Mouse (Mus musculus) CH12.LX (cell line): ENCODE measurements around the gene Hltf. TPM values are rescaled to one million over a fixed set of nuclear protein-coding genes. Genes with fewer than 3 reads are reported as not detected.
A peak's percentile ranks its signal among the peaks of the same experiment; 100 is the strongest.

Source experiments
- DNase-seq: peaks from one replicate; pipeline ENCODE4 v3.0.0-alpha.2; 2013; ENCODE audit errors: extremely low read depth
- H3K27ac ChIP-seq: 2 replicates; pipeline ENCODE4 v1.5.1; 2012; ENCODE audit warnings: low read depth, mild to moderate bottlenecking, control low read depth, moderate library complexity; ENCODE audit not compliant: insufficient read depth
- H3K27me3 ChIP-seq: replicated peaks from 2 replicates; pipeline ENCODE3; 2012; ENCODE audit warnings: inconsistent platforms
- H3K36me3 ChIP-seq, 2 experiments: replicated peaks in 1 of 2; 2 replicates each; pipeline versions ENCODE3 to v1.6.1; 2012; ENCODE audit warnings: inconsistent platforms in 1 of 2, low read length in 1 of 2, mild to moderate bottlenecking in 1 of 2, mixed read lengths in 1 of 2, moderate library complexity in 1 of 2; ENCODE audit not compliant: control insufficient read depth in 1 of 2, insufficient read depth in 1 of 2
- H3K4me1 ChIP-seq, 2 experiments: 2 replicates each; pipeline ENCODE4 v1.6.1; 2012; ENCODE audit warnings: inconsistent platforms in 1 of 2, moderate library complexity in 1 of 2; ENCODE audit not compliant: insufficient read depth in 2 of 2, control insufficient read depth in 1 of 2
- H3K4me2 ChIP-seq: 2 replicates; pipeline ENCODE4 v1.6.1; 2012; ENCODE audit warnings: low read depth, mild to moderate bottlenecking, control low read depth; ENCODE audit not compliant: poor library complexity, insufficient read depth, severe bottlenecking
- H3K4me3 ChIP-seq, 3 experiments: fragments of 150-350 bp in 1 of 3; sonication (generic) in 1 of 3; replicated peaks in 1 of 3; 2 replicates each; pipeline versions ENCODE3 to v1.5.1; 2011 to 2012; ENCODE audit warnings: low read depth in 2 of 3, low read length in 2 of 3, mild to moderate bottlenecking in 2 of 3, moderate library complexity in 2 of 3, control low read depth in 1 of 3, improper control_type of control experiment in 1 of 3, inconsistent platforms in 1 of 3, mixed read lengths in 1 of 3; ENCODE audit not compliant: poor library complexity in 1 of 3
- H3K79me2 ChIP-seq: replicated peaks from 2 replicates; pipeline ENCODE4 v1.6.1; 2012; ENCODE audit warnings: mild to moderate bottlenecking, moderate library complexity; ENCODE audit not compliant: control insufficient read depth, poor library complexity, insufficient read depth, severe bottlenecking; ENCODE audit errors: extremely low read depth
- H3K9ac ChIP-seq: 2 replicates; pipeline ENCODE4 v1.6.1; 2012; ENCODE audit warnings: low read depth, mild to moderate bottlenecking, control low read depth, moderate library complexity; ENCODE audit not compliant: insufficient read depth
- H3K9me3 ChIP-seq: replicated peaks from 2 replicates; pipeline ENCODE3; 2012; ENCODE audit warnings: low read length, inconsistent platforms, mixed read lengths
- BHLHE40 ChIP-seq: IDR thresholded peaks from 2 replicates; pipeline ENCODE4 v1.6.1; 2011; ENCODE audit warnings: mild to moderate bottlenecking, low read depth, low read length, improper control_type of control experiment
- CHD1 ChIP-seq: IDR thresholded peaks from 2 replicates; pipeline ENCODE4 v1.6.1; 2012; ENCODE audit warnings: low read depth, low read length, improper control_type of control experiment, inconsistent platforms
- CHD2 ChIP-seq: IDR thresholded peaks from 2 replicates; pipeline ENCODE4 v1.6.1; 2011; ENCODE audit warnings: low read length, improper control_type of control experiment
- CTCF ChIP-seq, 2 experiments: IDR thresholded peaks in 1 of 2; conservative IDR thresholded peaks in 1 of 2; 2 replicates each; pipeline ENCODE4 v1.5.1; 2011 to 2012; ENCODE audit warnings: low read depth in 2 of 2, low read length in 2 of 2, improper control_type of control experiment in 1 of 2, inconsistent platforms in 1 of 2, mild to moderate bottlenecking in 1 of 2, moderate library complexity in 1 of 2
- E2F4 ChIP-seq: IDR thresholded peaks from 2 replicates; pipeline ENCODE4 v1.6.1; 2011; ENCODE audit warnings: low read depth, low read length, improper control_type of control experiment; ENCODE audit not compliant: insufficient replicate concordance
- ELF1 ChIP-seq: IDR thresholded peaks from 2 replicates; pipeline ENCODE4 v1.6.1; 2014; ENCODE audit warnings: low read depth, mild to moderate bottlenecking, inconsistent platforms, low read length, improper control_type of control experiment
- EP300 ChIP-seq: IDR thresholded peaks from 2 replicates; pipeline ENCODE4 v1.6.1; 2011; ENCODE audit warnings: low read length, improper control_type of control experiment
- ETS1 ChIP-seq: conservative IDR thresholded peaks from 2 replicates; pipeline ENCODE4 v1.6.1; 2012; ENCODE audit warnings: low read depth, mild to moderate bottlenecking, inconsistent platforms, low read length, improper control_type of control experiment, moderate library complexity
- HCFC1 ChIP-seq: IDR thresholded peaks from 2 replicates; pipeline ENCODE4 v1.6.1; 2012; ENCODE audit warnings: low read depth, mild to moderate bottlenecking, inconsistent platforms, low read length, improper control_type of control experiment
- IRF4 ChIP-seq: IDR thresholded peaks from 2 replicates; pipeline ENCODE4 v1.6.1; 2014; ENCODE audit warnings: low read depth, mild to moderate bottlenecking, inconsistent platforms, low read length, improper control_type of control experiment
- JUN ChIP-seq: IDR thresholded peaks from 2 replicates; pipeline ENCODE4 v1.6.1; 2011; ENCODE audit warnings: low read depth, mild to moderate bottlenecking, low read length, improper control_type of control experiment, moderate library complexity; ENCODE audit not compliant: insufficient read depth
- JUND ChIP-seq: conservative IDR thresholded peaks from 2 replicates; pipeline ENCODE4 v1.6.1; 2011; ENCODE audit warnings: low read depth, low read length, improper control_type of control experiment
- KAT2A ChIP-seq: IDR thresholded peaks from 2 replicates; pipeline ENCODE4 v1.6.1; 2012; ENCODE audit warnings: low read length, improper control_type of control experiment, inconsistent platforms; ENCODE audit not compliant: insufficient replicate concordance
- MAFK ChIP-seq: IDR thresholded peaks from 2 replicates; pipeline ENCODE4 v1.6.1; 2011; ENCODE audit warnings: low read length, improper control_type of control experiment; ENCODE audit not compliant: insufficient replicate concordance
- MAZ ChIP-seq: IDR thresholded peaks from 2 replicates; pipeline ENCODE4 v1.6.1; 2012; ENCODE audit warnings: low read depth, mild to moderate bottlenecking, inconsistent platforms, low read length, improper control_type of control experiment, moderate library complexity
- MEF2A ChIP-seq: IDR thresholded peaks from 2 replicates; pipeline ENCODE4 v1.6.1; 2014; ENCODE audit warnings: low read depth, mild to moderate bottlenecking, inconsistent platforms, low read length, improper control_type of control experiment, borderline replicate concordance
- MXI1 ChIP-seq: IDR thresholded peaks from 2 replicates; pipeline ENCODE4 v1.6.1; 2011; ENCODE audit warnings: mild to moderate bottlenecking, low read depth, low read length, improper control_type of control experiment
- MYC ChIP-seq: IDR thresholded peaks from 2 replicates; pipeline ENCODE4 v1.6.1; 2011; ENCODE audit warnings: low read depth, mild to moderate bottlenecking, improper control_type of control experiment, low read length
- NELFE ChIP-seq: IDR thresholded peaks from 2 replicates; pipeline ENCODE4 v1.6.1; 2011; ENCODE audit warnings: low read depth, low read length, improper control_type of control experiment
- NRF1 ChIP-seq: IDR thresholded peaks from 2 replicates; pipeline ENCODE4 v1.6.1; 2014; ENCODE audit warnings: low read depth, mild to moderate bottlenecking, inconsistent platforms, low read length, improper control_type of control experiment, moderate library complexity
- PAX5 ChIP-seq: IDR thresholded peaks from 2 replicates; pipeline ENCODE4 v1.6.1; 2012; ENCODE audit warnings: low read length, inconsistent platforms, mixed read lengths
- POLR2A ChIP-seq: IDR thresholded peaks from 2 replicates; pipeline ENCODE4 v1.6.1; 2011; ENCODE audit warnings: low read depth, mild to moderate bottlenecking, improper control_type of control experiment, low read length
- RAD21 ChIP-seq: IDR thresholded peaks from 2 replicates; pipeline ENCODE4 v1.6.1; 2011; ENCODE audit warnings: low read depth, mild to moderate bottlenecking, low read length, improper control_type of control experiment, moderate library complexity
- RCOR1 ChIP-seq: conservative IDR thresholded peaks from 2 replicates; pipeline ENCODE4 v1.6.1; 2012; ENCODE audit warnings: low read depth, mild to moderate bottlenecking, inconsistent platforms, low read length, improper control_type of control experiment
- SIN3A ChIP-seq: IDR thresholded peaks from 2 replicates; pipeline ENCODE4 v1.6.1; 2012; ENCODE audit warnings: low read length, improper control_type of control experiment, inconsistent platforms
- SMC3 ChIP-seq: IDR thresholded peaks from 2 replicates; pipeline ENCODE4 v1.6.1; 2011; ENCODE audit warnings: low read depth, low read length, improper control_type of control experiment
- TBP ChIP-seq: conservative IDR thresholded peaks from 2 replicates; pipeline ENCODE4 v1.6.1; 2011; ENCODE audit warnings: low read depth, low read length, improper control_type of control experiment
- TCF12 ChIP-seq: IDR thresholded peaks from 2 replicates; pipeline ENCODE4 v1.6.1; 2014; ENCODE audit warnings: low read depth, mild to moderate bottlenecking, inconsistent platforms, low read length, improper control_type of control experiment
- UBTF ChIP-seq: IDR thresholded peaks from 2 replicates; pipeline ENCODE4 v1.6.1; 2012; ENCODE audit warnings: low read depth, mild to moderate bottlenecking, inconsistent platforms, low read length, improper control_type of control experiment, moderate library complexity
- ZKSCAN1 ChIP-seq: IDR thresholded peaks from 2 replicates; pipeline ENCODE4 v1.6.1; 2012; ENCODE audit warnings: low read depth, inconsistent platforms, low read length, improper control_type of control experiment, borderline replicate concordance
- ZMIZ1 ChIP-seq: IDR thresholded peaks from 2 replicates; pipeline ENCODE4 v1.6.1; 2012; ENCODE audit warnings: low read depth, mild to moderate bottlenecking, inconsistent platforms, low read length, improper control_type of control experiment
- ZNF384 ChIP-seq: IDR thresholded peaks from 2 replicates; pipeline ENCODE4 v1.6.1; 2012; ENCODE audit warnings: low read depth, low read length, improper control_type of control experiment, inconsistent platforms
- dilution Hi-C: fragments of 300-500 bp; cut with MboI; formaldehyde crosslinking; loops from 2 replicates; pipeline ENCODE4 v1.14.3; 2020; ENCODE audit warnings: low sequenced_read_pairs; ENCODE audit not compliant: extremely low pct_unique_long_range_greater_than_20kb, extremely low pct_ligation_motif_present
- in situ Hi-C: fragments of 300-500 bp; cut with MboI; formaldehyde crosslinking; loops from 3 replicates; pipeline ENCODE4 v1.14.3; 2019; ENCODE audit warnings: low sequenced_read_pairs, low pct_ligation_motif_present, low pct_unique_long_range_greater_than_20kb, mixed read lengths
- polyA plus RNA-seq: library from polyadenylated mRNA; unstranded; fragments of >175 nt; gene quantifications from 2 replicates; pipeline ENCODE4 v1.2.1, GENCODE M21; 2012; ENCODE audit warnings: low read depth; ENCODE audit not compliant: insufficient read length
- total RNA-seq, 2 experiments: library from RNA; depleted of rRNA; stranded (reverse); fragments of 300-350 nt in 1 of 2; fragments of >200 nt in 1 of 2; gene quantifications; 2 replicates each; pipeline ENCODE4 v1.2.3; 2012 to 2014

Gene Hltf
- total and polyA plus RNA-seq, 3 experiments: 18.9 to 37.1 (median 19.4) TPM

GRCm38 (mm10) chr3:20026996-20027689 is 30.5 kb upstream of the Hltf start:
- no peaks in the 10 kb centered on the region for H3K27me3 ChIP-seq
- H3K27ac ChIP-seq: peak overlapping the region; percentile 95
- TF ChIP-seq SMC3: peak; percentile 12; the same call in 1 of the 2 replicates
- TF ChIP-seq ETS1: peak; percentile 77
- peak; percentile 97 for TF ChIP-seq ZNF384
- TF ChIP-seq EP300: peak; percentile 97
- TF ChIP-seq POLR2A: 0 out of 2 replicates have a peak, but pooled peaks have one; percentile 34
- TF ChIP-seq TBP: 0 out of 2 replicates have a peak, but pooled peaks have one; percentile 50
- TF ChIP-seq PAX5: no peak
- TF ChIP-seq RCOR1: peak; percentile 93
- no peak for TF ChIP-seq MXI1
- TF ChIP-seq NELFE: no peak
- TF ChIP-seq ZMIZ1: no peak
- peak; percentile 83 for TF ChIP-seq SIN3A
- peak; percentile 71; the same call in 1 of the 2 replicates for TF ChIP-seq CHD1
- TF ChIP-seq CTCF (conservative IDR thresholded peaks at IDR 0.05 in 1 of 2, IDR thresholded peaks at IDR 0.05 in 1 of 2; ENCODE audit: low read depth in 2 of 2, low read length in 2 of 2): no peak
- TF ChIP-seq HCFC1: peak; percentile 36; the same call in 1 of the 2 replicates
- TF ChIP-seq RAD21: no peak; the same call in none of the 2 replicates
- peak; percentile 55 for TF ChIP-seq JUN
- 0 out of 2 replicates have a peak, but pooled peaks have one; percentile 46 for TF ChIP-seq ELF1
- no peak for TF ChIP-seq KAT2A
- TF ChIP-seq MAFK: peak; percentile 71
- peak; percentile 92 for TF ChIP-seq MEF2A
- TF ChIP-seq E2F4: no peak
- no peak for TF ChIP-seq UBTF
- TF ChIP-seq NRF1: no peak
- peak; percentile 70 for TF ChIP-seq BHLHE40
- peak; percentile 98 for TF ChIP-seq IRF4
- 0 out of 2 replicates have a peak, but pooled peaks have one; percentile 74 for TF ChIP-seq MAZ
- TF ChIP-seq TCF12: peak; percentile 28; the same call in 1 of the 2 replicates
- TF ChIP-seq JUND: peak; percentile 90
- no peak for TF ChIP-seq ZKSCAN1
- peak; percentile 84 for TF ChIP-seq CHD2
- peak; percentile 66 for TF ChIP-seq MYC
- TF ChIP-seq, all 38 proteins: peak for 21
- Histone ChIP-seq H3K4me1 (peaks cover 16 to 62% of the 10 kb centered on the region in 2 experiments), H3K9ac (peak overlapping the region; percentile 19), H3K36me3 (peaks cover 31 to 46% of the 10 kb centered on the region in 2 experiments), H3K9me3 (no peaks in the 10 kb centered on the region), H3K4me3 (no peak overlapping the region), H3K4me2 (peak overlapping the region; percentile 82), H3K79me2 (peaks cover 11% of the 10 kb centered on the region)
- dilution Hi-C loops: no loop called here
- in situ Hi-C loops: no loop called here
- DNase-seq: peak; percentile 91
